ENCODE assay signal across 32 mouse cellular contexts in genomic region chr1:78155796-78156195, GRCm38 (mm10). TPM values are rescaled to one million over a fixed set of nuclear protein-coding genes. Genes with fewer than 3 reads are reported as not detected.
A peak's percentile ranks its signal among the peaks of the same experiment; 100 is the strongest.
DNase-seq lines count a peak whose midpoint lies in the region; ATAC-seq and TF ChIP-seq lines count a peak whose summit lies in the region.
"Had no signal": no experiment of that assay in that cellular context is flagged by ENCODE, and none has a peak within 500 bp of the region (broad histone marks: within the 10 kb centered on the region; RNA-seq: fewer than 3 reads in every experiment).

No protein-coding gene starts in this region.

- H3K4me1 ChIP-seq in kidney, embryonic 15.5 days, result no peaks in the 10 kb centered on the region
- no peaks in the 10 kb centered on the region for H3K4me1 ChIP-seq in lung, postnatal 0 days (ENCODE audit: insufficient read depth, low read depth, low read length)
- H3K4me1 ChIP-seq: heart, embryonic 13.5 days had no signal

- ATAC-seq in kidney, embryonic 15.5 days (replicated peaks; ENCODE audit: low FRiP score), result no peak
- no peak for ATAC-seq in lung, postnatal 0 days
- ATAC-seq: forebrain, embryonic 16.5 days; intestine, postnatal 0 days had no signal

- H3K27me3 ChIP-seq in kidney, embryonic 15.5 days, result peaks cover 80% of the 10 kb centered on the region
- peaks cover 14% of the 10 kb centered on the region; the same call in 1 of the 2 replicates for H3K27me3 ChIP-seq in lung, postnatal 0 days (replicated peaks; ENCODE audit: insufficient read depth, low read length)
- H3K27me3 ChIP-seq: CH12.LX had no signal

- no peak overlapping the region for H3K4me2 ChIP-seq in kidney, embryonic 15.5 days
- no peak overlapping the region for H3K4me2 ChIP-seq in lung, postnatal 0 days (replicated peaks; ENCODE audit: low read depth, low read length)
- H3K4me2 ChIP-seq: heart, embryonic 13.5 days; hindbrain, embryonic 14.5 days; lung, embryonic 14.5 days had no signal

- no peak for TF ChIP-seq CTCF in lung, postnatal 0 days (IDR thresholded peaks at IDR 0.05)

- no peak overlapping the region for H3K9ac ChIP-seq in kidney, embryonic 15.5 days
- H3K9ac ChIP-seq in lung, postnatal 0 days (replicated peaks; ENCODE audit: low read depth), result no peak overlapping the region
- H3K9ac ChIP-seq: heart, embryonic 13.5 days; hindbrain, embryonic 14.5 days; liver, embryonic 14.5 days; lung, embryonic 14.5 days had no signal

- H3K36me3 ChIP-seq in kidney, embryonic 15.5 days, result no peaks in the 10 kb centered on the region
- H3K36me3 ChIP-seq in lung, postnatal 0 days (ENCODE audit: insufficient read depth, low read length), result no peaks in the 10 kb centered on the region
- H3K36me3 ChIP-seq: heart, embryonic 13.5 days had no signal

- no peaks in the 10 kb centered on the region for H3K9me3 ChIP-seq in kidney, embryonic 15.5 days (replicated peaks)
- no peaks in the 10 kb centered on the region for H3K9me3 ChIP-seq in lung, postnatal 0 days (ENCODE audit: low read length)
- H3K9me3 ChIP-seq: heart, embryonic 13.5 days had no signal

- DNase-seq in heart, adult 11 months, result peak; percentile 76
- DNase-seq in heart, postnatal 25 days (ENCODE audit: low spot score), result no peak
- DNase-seq in kidney, adult 8-10 months, result peak; percentile 14 to 32
- peak; percentile 1 for DNase-seq in lung, postnatal 25 days (ENCODE audit: low spot score)
- DNase-seq in lung, postnatal 0 days (ENCODE audit: low spot score), result no peak
- no peak for DNase-seq in ovary, postnatal 10 days (ENCODE audit: low spot score)
- no peak for DNase-seq in MN1 (ENCODE audit: low spot score)
- DNase-seq: adrenal gland, adult 8-10 months; cerebellum, adult 2 months; gastrocnemius, postnatal 36 days; layer of hippocampus, postnatal 36 days; left cerebral cortex, postnatal 4 days; lung, embryonic 14.5 days; midbrain, embryonic 14.5 days; retina, postnatal 1 day; right cerebral cortex, postnatal 25 days; thymus, postnatal 14 days had no signal

- H3K27ac ChIP-seq in kidney, embryonic 15.5 days, result no peak overlapping the region
- H3K27ac ChIP-seq in lung, postnatal 0 days (ENCODE audit: low read length), result no peak overlapping the region
- H3K27ac ChIP-seq: gastrocnemius, adult 2 months; heart, embryonic 13.5 days; hindbrain, embryonic 14.5 days; liver, embryonic 14.5 days had no signal

- TF ChIP-seq EP300 in lung, postnatal 0 days (IDR thresholded peaks at IDR 0.05), result no peak

- WGBS in kidney, embryonic 15.5 days, result 91% methylated on average over 4 of the region's 4 CpGs
- WGBS in lung, postnatal 0 days, result 66% methylated on average over 4 of the region's 4 CpGs

- no peak overlapping the region for H3K4me3 ChIP-seq in kidney, embryonic 15.5 days (replicated peaks)
- no peak overlapping the region for H3K4me3 ChIP-seq in lung, postnatal 0 days (ENCODE audit: low read depth, low read length)
- H3K4me3 ChIP-seq: erythroblast, embryonic 14.5 days; gastrocnemius, adult 2 months; heart, embryonic 13.5 days had no signal

- intact Hi-C loops in heart, postnatal 25 days (cut with DNase I), result no loop called here

RNA-seq across cellular contexts. Expression of gene Pax3, which starts 41.1 kb away (rescaled TPM):
- under 1 TPM in 1 of 2 experiments, not detected in 1; 0.06 TPM for total RNA-seq in heart, postnatal 25 days (2021)
- polyA plus RNA-seq in kidney, embryonic 15.5 days (2015; fragmentation: Nextera tagmentation; extraction: Ambion mirVana), result 0.12 TPM in 1 of 2 replicates, not detected in the other
- not detected in 2 replicates for polyA plus RNA-seq in lung, postnatal 0 days (2015; fragmentation: Nextera tagmentation; extraction: Ambion mirVana)
- total RNA-seq: adrenal gland, adult 8-10 months; adrenal gland, postnatal 4 days; gastrocnemius, adult 2 months; gastrocnemius, postnatal 36 days; hematopoietic stem cell, adult 5-6 weeks; layer of hippocampus, postnatal 36 days; left cerebral cortex, postnatal 4 days; monocyte, adult 5-6 weeks had no signal
- polyA plus RNA-seq: cortical plate, adult 2 months; erythroblast, embryonic 14.5 days; forebrain, embryonic 16.5 days; intestine, postnatal 0 days; large intestine, adult 2 months; liver, embryonic 14.5 days; lung, embryonic 14.5 days; urinary bladder, adult 2 months had no signal

Comparison
In these comparisons a context has a peak if more than half of its experiments do, and no peak if none do; other contexts are left out.
1. DNase-seq: peak in heart, adult 11 months (single experiment), kidney, adult 8-10 months (2 of 2) and lung, postnatal 25 days (single experiment); none in heart, postnatal 25 days (single experiment), lung, postnatal 0 days (single experiment), ovary, postnatal 10 days (single experiment) and MN1 (single experiment).